Mouse (Mus musculus) urinary bladder, postnatal 14 days (tissue): ENCODE measurements around the gene Asb1.

Experiments used
- DNase-seq: peaks from one replicate; pipeline ENCODE4 v3.0.0; 2021; ENCODE audit warnings: low spot score

Asb1 gene

DNA sequence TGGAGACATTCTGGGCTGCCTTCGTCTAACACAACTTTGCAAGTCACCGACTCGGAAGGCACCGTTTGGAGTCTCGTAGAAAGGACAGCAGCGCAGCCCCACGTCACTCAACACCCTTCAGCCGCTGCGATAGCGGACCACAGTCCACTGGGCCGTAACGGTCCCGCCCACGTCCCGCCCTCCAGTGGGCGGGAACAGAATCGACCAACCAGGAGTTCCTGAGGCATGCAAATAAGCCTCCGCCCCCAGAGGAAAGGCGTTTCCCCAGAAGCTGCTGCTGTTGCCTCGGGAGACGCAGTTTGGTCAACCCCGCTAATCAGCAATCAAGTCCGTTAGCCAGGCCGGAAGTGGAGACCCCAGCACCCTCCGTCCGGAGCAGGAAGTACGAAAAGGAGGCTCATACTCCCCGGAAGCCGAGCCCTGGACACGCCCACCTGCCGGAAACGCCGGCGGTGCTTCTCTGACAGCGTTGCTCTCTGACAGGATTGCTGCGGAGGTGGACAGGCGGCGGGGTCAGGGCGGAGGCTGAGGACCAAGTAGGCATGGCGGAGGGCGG lies at the start of gene Asb1:
Asb1 (plus strand) TSS at position 274 of the 556 bp plus-strand sequence.
- peak; percentile 93 for DNase-seq

DNA sequence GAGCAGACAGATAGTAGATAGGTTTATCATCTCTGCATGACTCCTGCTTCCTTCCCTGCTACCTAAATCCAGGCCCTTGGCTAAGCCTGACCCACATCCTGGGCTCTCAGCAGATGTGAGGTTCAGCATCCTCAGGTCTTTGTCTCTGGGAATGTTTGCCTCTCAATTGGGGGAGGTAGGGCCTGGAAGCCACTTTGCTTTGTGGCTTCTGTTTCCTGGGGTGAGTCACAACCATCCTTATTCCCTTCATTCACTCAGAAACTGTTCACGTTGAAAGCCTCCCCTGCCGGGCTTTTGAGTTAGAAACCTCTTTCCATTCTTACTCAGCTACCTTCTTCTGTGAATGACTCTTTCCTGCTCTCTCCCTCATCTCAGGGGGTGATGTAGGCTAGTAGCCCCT lies 47.6 kb upstream of the Asb1 start:
- no peak for DNase-seq

DNA sequence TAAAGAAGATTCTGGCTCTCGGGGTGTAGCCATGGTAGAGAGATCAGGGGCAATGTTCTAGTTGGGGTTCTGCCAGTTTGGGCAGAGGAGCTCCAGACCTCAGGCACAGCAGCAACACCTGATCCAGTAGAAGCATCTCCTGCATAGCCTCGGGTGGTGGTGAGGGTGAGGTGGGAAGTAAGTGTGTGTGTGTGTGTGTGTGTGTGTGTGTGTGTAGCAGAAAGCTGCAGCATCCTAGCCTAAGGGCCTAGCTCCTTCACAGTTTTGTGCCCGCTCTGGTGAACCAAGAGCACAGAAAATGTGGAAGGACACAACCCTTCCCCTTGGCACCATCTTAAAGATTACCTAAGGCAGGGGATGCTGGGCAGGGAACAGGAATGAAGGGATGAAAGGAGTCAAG lies 46.4 kb upstream of the Asb1 start:
- DNase-seq, result no peak

DNA sequence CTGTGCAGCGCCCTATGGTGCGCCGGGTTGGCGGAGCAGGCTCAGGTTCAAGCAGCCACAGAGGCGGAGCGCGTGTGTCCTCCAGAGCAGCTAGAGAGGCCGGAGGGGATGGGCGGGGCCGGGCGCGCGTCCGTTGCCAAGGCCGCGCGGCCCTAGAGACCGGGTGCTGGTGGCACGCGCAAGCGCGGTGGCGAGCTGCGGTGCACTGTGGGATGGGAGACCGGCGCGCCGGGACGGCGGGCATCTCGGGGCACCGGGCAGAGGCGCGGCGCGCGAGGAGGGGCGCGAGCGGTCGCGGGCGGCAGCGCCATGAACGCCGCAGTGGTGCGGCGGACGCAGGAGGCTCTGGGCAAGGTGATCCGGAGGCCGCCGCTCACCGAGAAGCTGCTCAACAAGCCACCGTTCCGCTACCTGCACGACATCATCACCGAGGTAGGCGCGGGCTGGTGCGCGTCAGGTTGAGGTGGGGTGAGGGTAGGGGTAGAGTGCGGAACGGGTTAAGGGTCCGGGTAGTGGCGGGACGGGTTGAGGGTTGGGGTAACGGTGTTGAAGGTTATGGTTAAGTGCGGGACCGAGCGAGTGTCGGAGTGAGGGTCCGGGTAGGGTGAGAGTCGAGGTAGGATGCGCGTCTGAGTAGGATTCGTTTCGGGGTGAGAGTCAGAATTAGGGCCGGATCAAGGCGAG lies 45.7 kb upstream of the Asb1 start, which contains the start of gene Traf3ip1:
Traf3ip1 (plus strand) TSS at position 191 of the 684 bp plus-strand sequence.
- peak; percentile 94 for DNase-seq

DNA sequence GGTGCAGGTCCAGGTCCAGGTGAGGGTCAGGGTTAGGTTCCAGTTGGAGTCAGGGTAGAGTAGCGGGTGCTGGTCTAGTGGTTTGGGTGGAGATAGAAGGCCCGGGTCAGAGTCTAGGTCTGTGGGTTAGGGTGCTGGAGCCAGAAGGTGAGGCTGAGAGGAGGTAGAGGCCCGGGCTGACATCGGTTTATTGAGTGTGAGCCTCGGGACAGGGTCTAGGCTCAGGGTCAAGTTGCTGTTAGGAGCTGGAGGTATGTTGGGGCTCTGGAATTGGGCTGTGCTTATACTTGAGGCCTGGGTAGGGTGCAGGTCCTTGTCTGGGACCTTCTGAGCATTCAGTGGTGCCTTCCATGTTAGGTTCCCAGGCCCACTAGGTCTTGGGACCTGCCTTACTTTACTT lies 45.0 kb upstream of the Asb1 start:
- no peak for DNase-seq

DNA sequence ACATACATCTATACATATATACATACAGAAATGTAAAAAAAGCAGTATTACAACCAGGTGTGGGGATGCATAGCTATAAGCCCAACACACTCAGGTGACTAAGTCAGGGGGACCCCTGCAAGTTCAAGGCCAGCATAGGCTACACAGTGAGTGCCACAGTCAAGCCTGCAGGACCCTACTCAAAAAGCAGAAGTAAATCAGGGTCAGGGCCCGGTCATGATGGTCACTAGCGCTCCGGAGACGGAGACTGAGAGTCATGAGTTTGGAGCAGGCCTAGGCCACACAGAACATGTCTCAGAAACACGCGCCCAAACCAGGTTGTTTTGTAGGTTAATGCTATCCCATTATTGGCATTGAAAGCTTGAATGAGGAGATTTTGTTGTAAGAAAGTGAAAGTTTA lies 41.8 kb upstream of the Asb1 start:
- DNase-seq, result no peak

DNA sequence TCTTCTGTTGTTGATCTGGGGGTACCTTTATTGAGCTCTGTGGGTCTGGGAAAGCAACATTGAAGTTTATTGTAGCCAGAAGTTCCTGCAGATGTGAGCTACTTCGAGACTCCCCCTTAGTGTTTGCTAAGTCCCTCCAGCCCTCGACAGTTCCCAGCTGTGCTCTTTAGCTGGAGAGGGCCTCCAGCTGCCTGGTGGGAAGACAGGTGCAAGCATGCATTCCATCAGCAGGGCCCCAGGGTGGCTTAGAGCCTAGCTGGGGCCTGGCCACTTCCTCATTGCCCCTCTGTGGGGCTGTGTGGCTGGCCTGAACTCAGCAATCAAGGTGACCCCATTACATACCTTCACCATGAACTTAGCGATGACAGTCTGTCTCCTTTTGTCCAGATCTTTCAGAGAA lies 35.7 kb upstream of the Asb1 start:
- DNase-seq, result no peak

DNA sequence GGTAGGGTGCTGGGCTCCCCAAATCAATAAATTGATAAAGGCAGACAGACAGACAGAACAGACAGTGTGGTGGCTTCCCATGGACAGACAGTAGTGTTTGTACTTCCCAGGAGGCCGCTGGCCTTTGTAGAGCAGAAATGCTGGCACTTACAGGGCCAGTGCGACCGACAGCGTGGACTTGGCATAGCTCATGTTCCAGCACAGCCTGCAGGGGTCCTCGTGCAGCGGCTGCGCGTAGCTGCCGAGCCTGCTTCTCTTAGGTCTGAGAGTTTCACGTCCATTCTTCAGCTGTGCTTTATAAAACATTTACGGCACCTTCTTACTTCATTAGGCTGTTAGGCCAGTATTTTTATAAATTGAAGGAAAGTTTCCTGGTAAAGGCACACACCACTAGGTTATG lies 25.4 kb upstream of the Asb1 start:
- no peak for DNase-seq

DNA sequence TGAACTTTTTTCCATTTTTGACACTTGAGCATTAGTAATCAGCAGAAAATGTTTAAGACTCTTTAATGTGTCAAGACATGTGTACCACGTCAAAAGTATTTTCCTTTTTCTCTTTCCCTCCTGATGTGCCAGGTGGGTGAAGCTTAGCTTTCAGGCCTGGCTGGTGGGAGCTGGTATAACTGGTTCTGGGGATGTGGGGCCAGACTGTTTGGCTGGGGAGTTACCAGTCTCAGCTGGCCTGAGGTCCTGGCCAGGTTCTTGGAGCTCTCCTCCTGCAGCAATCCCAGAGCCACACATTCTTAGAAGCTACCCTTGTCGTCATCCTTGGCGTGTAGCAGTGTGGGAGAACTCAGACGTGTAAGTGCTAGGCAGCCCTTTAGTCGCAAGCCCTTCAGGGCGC lies 24.7 kb upstream of the Asb1 start:
- peak; percentile 67 for DNase-seq

DNA sequence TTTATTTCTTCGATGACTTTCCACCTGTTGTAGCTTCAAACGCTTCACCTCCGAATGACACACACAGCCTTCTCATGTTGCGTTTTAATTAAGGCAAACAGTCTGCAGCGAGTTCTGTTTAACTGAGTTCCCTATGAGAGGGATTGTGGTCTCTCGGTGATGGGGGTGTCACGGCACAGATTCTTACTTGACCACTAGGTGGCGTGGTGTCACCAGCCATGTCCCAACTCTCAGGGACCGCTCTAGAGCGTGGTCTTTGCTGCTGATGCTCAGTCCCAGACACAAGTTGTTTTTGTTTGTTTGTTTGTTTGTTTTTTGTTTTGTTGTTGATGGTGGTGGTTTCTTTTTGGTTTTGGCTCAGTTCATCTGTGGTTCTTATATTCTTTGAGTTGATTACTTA lies 16.6 kb upstream of the Asb1 start:
- DNase-seq, result peak; percentile 54

DNA sequence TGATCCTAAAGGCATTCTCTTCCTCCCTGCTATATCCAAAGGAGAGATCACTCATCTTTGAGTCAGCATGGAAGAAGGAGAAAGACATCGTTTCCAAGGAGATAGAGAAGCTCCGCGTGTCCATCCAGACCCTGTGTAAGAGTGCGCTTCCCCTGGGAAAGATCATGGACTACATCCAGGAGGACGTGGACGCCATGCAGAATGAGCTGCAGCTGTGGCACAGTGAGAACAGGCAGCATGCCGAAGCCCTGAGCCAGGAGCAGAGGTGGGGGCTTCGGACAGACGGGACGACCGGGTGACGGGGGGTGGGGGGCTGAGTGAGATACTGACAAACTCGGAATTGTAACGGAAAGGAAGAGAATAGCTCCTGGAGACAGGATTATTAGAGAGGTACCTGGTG lies 14.5 kb upstream of the Asb1 start:
- DNase-seq, result no peak

DNA sequence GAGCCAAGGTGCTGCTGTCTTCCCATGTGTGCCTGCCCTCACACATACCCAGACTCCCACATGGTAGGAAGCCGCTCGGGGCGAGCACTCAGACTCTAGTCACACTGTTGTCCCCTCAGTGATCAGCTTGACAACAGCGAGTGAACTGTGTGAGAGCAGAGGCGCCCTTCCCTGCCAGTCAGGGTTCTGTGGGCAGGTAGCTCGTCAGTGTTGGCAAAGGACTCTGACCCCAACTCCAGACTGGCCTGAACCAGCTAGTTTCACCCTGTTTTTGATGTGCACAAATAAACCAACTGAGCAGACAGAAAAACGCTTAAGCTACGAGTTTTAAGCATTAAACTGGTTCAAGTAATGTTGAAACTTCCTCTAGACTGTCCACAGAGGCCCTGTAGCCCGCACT lies 10.2 kb upstream of the Asb1 start:
- no peak for DNase-seq

DNA sequence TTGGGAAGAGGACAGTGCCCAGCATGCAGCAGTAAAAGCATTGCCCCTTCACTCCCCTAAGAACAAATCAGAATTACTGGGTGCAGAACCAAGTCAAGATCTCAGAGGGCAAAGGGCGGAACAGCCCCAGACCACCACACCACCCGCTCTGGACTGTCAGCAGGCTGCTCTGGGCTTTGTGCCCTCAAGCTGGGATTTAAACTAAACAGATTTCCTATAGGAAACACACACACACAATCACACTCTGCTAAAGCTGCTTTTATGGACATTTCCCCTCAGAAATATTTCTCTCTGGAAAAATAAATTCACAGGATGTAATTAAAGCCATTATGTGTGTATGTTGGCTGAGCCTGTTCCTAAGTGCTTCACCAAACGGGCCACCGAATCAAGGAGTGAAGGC lies 8.1 kb upstream of the Asb1 start:
- DNase-seq, result no peak

DNA sequence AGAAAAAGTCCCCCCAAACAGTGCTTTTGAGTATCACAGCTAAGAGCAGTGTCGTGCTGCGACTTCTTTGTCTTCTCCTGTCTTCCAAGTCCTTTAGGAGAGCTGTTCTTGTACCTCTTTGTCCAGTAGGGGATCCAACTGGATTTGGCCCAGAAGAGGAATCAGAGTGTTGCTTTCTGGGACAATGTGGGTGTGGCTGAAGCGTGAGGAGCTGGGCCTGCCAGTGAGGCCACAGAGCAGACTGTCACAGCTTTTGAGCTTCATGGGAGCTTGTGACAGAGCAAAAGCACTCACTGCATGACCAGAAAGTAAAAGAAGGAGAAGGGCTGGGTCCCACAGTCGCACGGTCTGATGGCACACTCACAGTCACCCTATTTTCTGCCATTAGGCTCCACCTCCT lies 7.5 kb upstream of the Asb1 start:
- no peak for DNase-seq

DNA sequence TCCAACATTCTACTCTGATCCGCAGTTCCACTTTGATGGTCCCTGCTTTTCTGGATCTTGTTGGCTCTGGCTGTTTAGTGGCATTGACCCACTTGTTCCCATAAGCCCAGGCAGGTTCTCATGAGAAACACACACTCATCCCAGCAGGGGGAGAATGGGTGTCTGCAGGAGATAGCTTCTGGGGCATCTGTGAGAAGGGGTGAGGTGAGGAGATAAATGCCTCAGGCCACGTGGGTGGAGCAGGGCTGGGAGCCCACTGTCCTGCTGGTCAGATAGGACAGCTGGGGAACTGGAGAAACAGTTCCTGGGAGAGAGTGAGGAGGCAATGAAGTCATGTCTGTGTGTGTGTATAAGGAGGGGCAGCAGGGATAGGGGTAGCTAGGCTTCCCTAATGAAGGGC lies 6.9 kb upstream of the Asb1 start:
- DNase-seq, result no peak

DNA sequence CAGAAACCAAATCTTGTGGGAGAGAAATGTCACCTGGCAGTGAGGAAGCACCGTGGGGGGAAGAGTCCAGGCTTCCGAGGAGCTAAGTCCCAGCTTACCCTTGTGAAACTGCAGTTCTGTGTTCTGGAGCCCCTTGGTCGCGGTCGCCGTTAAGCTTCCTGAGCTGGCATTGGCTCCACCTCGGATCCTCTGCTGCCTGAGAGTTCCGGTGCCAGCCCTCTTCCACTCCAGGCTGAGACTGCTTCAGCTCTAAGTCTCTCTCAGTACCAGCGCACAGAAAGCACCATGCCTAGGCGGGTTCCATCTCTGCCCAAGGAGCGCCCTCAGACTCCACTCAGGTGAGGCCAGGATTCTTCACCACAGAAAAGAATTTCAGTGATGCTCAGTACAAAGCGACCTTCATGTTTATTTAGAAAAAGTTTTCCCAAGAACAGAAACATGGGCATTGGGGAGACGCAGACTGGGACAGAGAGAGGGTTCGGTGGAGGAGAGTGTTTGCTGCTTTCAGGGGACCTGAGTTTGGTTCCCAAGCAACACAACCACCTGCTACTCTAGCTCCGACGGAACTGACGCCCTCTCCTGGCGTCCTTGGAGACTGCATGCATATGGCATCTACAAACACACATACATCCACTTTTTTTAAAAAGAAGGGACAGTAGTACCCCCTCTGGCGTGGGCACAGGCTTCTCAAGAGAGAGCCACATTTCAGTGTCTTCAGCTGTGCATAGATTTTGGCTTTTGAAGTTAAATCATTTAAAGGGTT lies 6.2 kb upstream of the Asb1 start:
- no peak for DNase-seq

DNA sequence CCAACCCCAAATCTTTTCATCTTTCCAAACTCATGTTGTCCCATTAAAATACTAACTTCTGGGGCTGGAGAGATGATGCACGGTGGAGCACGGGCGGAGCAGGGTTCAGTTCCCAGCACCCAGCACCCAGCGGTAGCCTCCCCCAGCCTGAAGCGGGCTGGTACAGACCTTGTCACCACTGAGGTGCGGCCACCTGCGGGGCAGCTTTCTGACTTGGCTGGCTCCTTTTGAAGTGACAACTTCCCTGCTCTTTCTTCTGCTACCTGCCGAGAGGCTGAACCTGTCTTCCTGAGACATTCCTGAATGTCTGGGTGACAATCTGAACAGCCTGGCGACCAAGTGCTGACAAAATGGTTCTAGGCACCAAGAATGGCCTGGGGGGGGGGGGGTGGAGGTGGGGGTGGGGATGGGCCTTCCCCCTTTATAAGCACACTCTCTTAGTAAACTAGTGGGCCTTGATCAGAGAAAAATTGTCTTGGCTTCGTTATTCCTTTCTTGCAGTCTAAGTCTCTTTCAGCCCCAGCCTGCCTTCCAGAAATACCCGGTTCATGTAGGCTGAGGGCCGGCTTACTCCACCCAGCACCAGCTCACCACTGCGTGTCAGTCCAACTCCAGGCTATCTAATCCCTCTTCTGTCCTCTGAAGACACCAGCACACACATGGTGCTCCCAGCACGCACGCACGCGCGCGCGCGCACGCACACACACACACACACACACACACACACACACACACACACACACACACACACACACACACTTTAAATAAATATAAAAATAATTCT lies 2.4 kb upstream of the Asb1 start:
- DNase-seq, result no peak

DNA sequence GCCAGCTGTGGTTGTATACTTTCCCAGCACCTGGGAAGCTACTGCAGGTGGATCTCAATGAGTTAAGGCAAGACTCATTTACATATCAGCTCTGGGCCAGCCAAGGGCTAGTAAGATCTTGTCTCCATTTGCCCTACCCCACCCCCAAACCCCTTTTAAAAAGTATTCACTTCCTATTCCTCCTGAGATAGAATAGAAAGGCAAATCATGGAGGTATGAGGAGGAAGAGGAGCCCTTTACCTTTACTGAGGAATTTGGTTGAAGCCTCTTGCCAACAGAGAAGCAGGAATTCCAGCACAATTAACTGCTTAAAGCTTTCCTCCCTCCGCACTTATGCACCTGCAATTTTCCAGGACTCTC lies 1.8 kb upstream of the Asb1 start:
- DNase-seq, result no peak

DNA sequence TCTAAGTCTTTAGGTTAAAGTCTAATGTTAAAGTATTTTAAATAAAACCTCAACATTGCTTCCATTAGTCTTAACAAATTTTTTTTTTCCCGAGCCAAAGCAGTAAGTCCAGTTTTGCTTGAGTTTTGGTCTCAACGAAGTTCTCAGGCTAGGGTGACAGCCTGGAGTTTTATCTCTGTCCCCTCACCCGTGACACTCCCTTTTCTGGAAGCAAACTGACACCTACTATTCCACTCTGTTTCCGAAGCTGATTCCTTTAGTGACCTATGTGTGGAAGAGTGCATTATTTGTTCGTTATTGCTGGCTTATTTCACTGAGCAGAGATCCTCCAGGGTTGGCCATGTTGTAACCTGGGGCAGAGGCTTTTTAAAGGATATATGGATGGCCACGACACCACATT lies 1.1 kb upstream of the Asb1 start:
- DNase-seq, result no peak

DNA sequence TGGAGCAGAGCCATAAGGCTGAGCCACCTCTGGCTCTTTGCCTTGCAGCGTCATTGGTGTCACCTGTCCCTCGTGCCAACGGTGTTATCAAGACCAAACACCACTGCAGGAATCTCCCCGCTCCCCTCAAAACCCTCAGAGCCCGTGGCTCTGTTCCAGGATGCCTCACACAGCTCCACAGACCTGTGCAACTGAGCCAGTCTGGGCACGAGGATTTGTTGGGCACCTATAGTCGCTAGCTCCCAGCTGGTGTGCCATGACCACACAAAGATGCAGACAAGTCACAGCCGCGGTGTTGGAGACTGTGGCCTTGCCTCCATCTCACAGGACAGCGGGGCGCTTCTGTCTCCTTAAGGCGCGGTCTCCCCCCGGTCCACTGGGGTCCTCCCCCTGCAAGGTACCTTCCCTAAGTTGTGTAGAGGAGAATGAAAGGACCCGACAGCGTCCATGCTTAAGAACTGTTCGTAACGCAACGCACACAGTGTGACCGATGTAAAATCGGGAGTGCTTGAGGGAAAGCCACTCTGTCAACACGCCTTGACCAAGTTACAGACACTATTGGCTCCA lies 557 bp upstream of the Asb1 start:
- no peak for DNase-seq

DNA sequence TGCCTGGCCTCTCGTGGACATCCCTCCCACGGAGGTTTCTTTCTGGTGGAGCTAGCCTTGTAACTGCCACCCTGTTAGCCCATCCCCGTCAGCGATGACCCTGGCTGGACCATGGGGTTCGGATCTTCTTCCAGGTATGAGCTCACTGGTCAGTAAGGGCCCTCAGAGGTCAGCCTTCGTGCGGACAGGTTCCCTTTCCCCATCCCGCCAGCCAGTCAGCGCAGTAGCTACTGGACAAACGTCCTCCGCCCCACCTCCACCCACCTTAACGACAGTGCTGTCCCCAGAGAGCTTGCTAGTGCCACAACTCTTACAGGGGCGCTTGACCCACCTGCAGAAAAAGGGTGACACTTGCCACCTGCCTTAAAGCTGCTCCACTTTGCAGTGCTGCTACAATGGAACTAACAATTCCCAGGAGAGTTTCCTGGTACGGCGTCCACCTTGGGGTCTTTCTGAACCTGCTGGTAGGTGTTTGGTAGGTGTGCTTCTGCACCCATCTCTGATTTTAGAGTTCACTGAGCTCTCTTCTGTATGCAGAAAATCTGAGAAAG lies 773 bp downstream of the Asb1 start:
- DNase-seq, result no peak

DNA sequence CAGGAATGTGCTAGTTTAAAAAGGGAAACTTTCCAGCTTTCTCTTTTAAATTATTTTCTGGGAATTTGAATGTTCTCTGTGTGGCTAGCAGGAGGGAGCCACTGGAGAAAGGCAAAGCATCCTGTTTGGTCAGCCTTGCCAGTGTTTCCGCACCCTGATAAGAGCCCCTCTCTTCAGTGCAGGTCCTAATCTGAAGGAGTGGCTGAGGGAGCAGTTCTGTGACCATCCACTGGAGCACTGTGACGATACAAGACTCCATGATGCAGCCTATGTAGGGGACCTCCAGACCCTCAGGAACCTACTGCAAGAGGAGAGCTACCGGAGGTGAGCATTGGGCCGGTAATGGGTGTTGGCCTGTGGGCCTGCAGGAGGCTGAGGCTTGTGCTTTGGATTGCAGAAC lies 3.6 kb downstream of the Asb1 start:
- DNase-seq, result no peak
